Mouse (Mus musculus): ENCODE results near the gene Prmt3. TPM values are rescaled to one million over a fixed set of nuclear protein-coding genes. Genes with fewer than 3 reads are reported as not detected.

Gene Prmt3
- total RNA-seq, 2 experiments from 2014 or later, result 9.8 to 12.1 TPM

- intact Hi-C loops (cut with DNase I), result no loop called here
Observed at GRCm38 (mm10) chr7:49842366-49843282, 64.5 kb downstream of the Prmt3 start.

DNA sequence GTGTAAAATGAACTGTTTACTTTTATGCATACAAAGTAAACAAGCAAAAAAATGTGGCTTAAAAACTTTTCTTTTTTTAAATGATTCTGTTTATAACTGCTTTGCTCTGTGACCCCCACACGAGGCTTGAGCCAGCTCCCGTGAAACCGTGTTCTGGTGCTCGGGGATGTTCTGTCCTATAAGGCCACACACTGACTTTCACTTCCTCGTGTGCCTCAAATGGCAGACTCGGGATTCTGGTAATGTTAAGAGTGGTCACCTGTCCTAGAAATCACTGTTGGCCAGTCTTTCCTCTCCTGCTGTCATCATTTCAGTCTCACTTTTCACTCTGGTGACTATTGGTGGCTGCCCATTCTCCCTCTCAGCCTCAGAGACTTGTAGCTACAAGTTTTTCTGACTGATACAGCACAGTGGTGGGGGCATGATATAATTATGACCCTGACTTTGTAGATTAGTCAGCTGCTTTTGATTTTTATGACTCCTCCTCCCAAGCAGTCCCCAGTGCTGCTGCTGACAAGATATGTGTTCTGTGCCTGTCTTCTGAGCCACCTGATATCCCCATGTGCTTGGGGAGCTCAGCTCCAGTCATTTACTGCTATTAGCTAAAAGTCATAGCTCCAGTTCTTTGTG lies 65.3 kb downstream of the Prmt3 start:
- intact Hi-C loops (cut with DNase I), result no loop called here
- no peak for DNase-seq (ENCODE audit: low spot score)

More at GRCm38 (mm10) chr7:49842366-49843282, 64.5 kb downstream of the Prmt3 start:
- no peak for DNase-seq (ENCODE audit: low spot score)

DNA sequence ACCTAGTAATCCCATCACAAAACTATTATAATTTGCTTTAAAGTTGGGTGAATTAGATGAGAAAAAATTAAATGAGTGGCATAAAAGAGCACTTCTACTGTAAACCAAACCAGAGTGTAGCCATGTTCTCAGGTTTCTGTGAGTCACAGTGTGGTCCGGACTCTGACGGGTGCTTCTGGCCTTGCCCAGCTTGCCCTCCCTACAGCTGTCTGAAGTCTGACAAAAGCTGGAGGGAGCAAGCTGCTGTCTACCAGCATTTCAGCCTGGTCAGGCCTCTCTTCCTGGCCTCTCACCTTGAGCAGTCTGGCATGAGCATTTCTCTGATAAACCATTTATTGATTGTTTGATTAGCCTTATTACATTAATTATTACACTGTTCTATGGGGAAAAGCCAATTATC lies 69.8 kb downstream of the Prmt3 start:
- intact Hi-C loops (cut with DNase I), result no loop called here

DNA sequence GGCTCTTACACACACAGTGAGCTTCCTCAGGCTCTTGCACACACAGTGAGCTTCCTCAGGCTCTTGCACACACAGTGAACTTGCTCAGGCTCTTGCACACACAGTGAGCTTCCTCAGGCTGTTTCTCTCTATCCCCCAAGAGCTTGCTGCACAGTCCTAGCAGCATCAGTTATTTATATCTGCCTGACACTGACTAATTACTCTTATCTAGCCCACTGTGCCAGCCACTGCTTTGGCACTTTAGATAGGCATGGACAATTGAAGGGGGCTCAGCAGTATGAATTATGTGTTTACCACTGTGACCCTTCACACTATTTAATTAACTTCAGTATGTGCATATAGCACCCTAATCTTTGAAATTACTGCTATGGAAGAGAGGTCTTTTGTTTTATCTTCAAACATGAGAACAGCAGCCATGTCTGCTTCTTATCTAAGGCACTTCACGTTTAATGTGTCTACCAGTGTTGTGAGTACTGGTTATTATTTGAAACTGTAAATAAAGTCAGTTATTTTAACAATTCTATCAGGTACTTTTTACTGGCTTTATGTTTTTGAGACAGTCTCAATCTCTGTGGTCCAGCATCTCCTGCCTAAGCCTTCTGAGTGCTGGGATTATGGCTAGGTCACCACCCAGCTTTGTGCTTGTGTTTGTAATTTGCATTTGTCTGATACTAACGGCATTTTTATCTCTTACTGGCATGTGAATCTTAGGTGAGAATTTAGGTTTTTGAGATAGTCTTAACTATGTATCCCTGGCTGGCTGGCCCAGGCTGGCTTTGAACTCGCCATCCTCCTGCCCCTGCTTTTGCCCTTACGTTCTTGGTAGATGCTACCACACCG lies 75.4 kb downstream of the Prmt3 start:
- intact Hi-C loops (cut with DNase I), result no loop called here

More for the DNA sequence above, 69.8 kb downstream of the Prmt3 start:
- DNase-seq (ENCODE audit: low spot score), result no peak

GRCm38 (mm10) chr7:49857347-49857746 lies 79.2 kb downstream of the Prmt3 start:
- DNase-seq (ENCODE audit: low spot score), result no peak
- intact Hi-C loops (cut with DNase I), result no loop called here

More for the DNA sequence above, 75.4 kb downstream of the Prmt3 start:
- no peak for DNase-seq (ENCODE audit: low spot score)

GRCm38 (mm10) chr7:49858257-49858656 lies 80.1 kb downstream of the Prmt3 start:
- intact Hi-C loops (cut with DNase I), result no loop called here

GRCm38 (mm10) chr7:49859820-49860219 lies 81.7 kb downstream of the Prmt3 start:
- no peak for DNase-seq (ENCODE audit: low spot score)
- intact Hi-C loops (cut with DNase I), result no loop called here

More at GRCm38 (mm10) chr7:49858257-49858656, 80.1 kb downstream of the Prmt3 start:
- DNase-seq (ENCODE audit: low spot score), result no peak

DNA sequence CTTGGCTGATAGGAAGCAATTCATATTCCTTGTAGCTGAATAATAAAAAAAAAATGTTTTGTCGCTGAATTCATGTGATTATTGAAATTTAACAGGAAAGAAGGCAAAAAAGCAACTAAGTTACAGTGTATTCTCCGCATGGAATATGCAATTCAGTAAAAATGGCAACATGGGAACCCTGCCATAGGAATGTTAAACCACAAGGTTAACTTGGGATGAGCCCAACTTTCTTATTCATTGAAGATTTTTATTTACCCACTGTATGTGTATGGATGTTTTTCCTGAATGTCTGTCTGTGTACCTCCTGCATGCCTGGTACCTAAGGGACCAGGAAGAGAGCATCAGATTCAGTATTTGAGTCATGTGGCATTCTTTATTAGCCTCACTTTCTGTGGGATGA lies 83.0 kb downstream of the Prmt3 start:
- DNase-seq (ENCODE audit: low spot score), result no peak
- intact Hi-C loops (cut with DNase I), result no loop called here

DNA sequence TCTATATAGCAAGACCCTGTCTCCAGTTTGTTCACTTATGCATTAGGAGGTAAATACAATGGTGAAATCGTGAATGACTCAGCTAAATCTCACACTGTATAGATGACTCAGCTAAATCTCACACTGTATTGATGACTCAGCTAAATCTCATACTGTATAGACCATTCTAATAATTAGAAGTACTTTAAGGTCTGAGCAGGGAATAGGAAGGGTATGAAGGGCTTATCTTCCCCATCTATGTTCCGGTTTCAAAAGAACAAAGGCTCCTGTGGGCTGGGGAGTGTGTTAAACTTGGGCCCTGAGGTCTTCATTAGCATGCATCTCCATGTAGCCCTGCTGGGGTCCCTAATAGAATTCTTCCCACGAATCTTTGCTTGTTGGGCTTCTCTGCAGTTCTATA lies 85.6 kb downstream of the Prmt3 start:
- DNase-seq (ENCODE audit: low spot score), result no peak
- intact Hi-C loops (cut with DNase I), result no loop called here

DNA sequence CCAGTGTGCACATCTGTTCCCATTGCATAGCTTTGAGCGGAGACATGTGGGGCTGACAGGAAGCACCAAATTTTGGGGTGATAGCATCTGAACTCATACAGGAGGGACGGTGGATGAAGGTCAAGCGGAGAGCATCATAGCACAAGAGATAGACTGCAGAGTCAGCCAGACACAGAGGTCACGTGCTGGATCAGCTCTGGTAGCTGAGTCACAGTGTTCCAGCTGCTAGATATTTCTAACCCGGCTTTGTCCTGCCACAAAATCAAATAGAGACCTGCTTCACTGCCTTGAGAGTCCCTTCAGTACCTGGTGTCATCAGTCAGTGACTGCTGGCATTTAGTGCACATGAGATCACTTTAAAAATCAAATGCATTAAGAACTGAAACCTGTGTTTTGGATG lies 91.5 kb downstream of the Prmt3 start:
- intact Hi-C loops (cut with DNase I), result no loop called here
- DNase-seq (ENCODE audit: low spot score), result no peak

DNA sequence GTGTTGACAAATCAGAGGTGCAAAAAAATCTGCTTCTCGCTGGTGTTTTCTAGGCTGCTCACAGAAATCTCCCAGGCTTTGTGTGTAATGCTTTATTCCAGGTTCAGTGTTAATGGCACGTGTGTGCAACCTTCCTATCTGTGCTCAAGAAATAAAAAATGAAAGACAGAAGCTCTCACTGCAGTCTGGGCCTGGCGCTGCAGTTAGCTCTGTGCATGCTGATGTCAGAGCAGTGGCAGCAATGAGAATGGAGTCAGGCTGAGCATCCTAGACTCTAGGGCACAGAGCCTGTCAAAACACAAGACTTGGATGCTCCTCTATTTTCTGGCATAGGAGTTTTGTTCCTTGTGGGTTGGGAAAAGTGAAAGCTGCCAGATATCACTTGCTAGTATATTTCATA lies 92.1 kb downstream of the Prmt3 start:
- intact Hi-C loops (cut with DNase I), result no loop called here
- DNase-seq (ENCODE audit: low spot score), result no peak

DNA sequence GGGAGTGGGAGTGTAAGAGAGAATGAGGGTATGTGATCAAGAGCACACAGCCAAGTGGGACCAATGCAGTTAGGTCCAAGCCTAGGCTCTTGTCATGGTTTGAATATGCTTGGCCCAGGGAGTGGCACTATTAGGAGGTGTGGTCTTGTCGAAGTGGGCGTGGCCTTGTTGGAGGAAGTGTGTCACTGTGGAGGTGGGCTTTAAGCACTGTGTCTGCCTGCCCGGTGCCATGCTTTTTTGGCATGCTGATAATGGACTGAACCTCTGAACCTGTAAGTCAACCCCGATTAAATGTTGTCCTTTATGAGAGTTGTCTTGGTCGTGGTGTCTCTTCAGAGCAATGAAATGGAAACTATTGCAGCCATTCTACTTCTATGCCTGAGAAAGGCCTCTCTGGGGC lies 99.2 kb downstream of the Prmt3 start:
- no peak for DNase-seq (ENCODE audit: low spot score)
- intact Hi-C loops (cut with DNase I), result no loop called here

DNA sequence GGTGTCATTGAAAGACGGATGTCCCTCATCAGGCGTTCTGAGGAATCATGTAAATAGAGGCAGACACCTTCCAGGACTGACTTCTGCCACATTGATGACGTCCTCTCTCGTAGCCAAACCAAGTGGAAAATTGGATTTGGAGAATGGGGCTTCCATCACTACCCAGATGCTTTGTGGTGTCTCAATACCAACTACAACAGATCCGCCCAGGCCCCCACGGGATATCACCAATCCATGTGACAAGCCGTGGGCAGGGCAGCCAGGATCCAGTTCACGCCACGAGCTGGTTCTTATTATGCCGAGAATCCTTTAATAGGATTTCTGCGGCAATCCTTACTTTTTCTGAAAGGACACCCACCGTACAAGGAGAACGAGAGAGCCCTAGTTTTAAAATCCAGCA lies 100.9 kb downstream of the Prmt3 start:
- intact Hi-C loops (cut with DNase I), result no loop called here
- DNase-seq (ENCODE audit: low spot score), result no peak

- no peak for DNase-seq (ENCODE audit: low spot score)
- intact Hi-C loops (cut with DNase I), result no loop called here
Observed at GRCm38 (mm10) chr7:49879998-49880707, 102.0 kb downstream of the Prmt3 start.

- intact Hi-C loops (cut with DNase I), result no loop called here
- no peak for DNase-seq (ENCODE audit: low spot score)
Observed at GRCm38 (mm10) chr7:49882288-49882687, 104.1 kb downstream of the Prmt3 start.

- no peak for DNase-seq (ENCODE audit: low spot score)
- intact Hi-C loops (cut with DNase I), result no loop called here
Observed at GRCm38 (mm10) chr7:49882694-49883389, 104.7 kb downstream of the Prmt3 start.

DNA sequence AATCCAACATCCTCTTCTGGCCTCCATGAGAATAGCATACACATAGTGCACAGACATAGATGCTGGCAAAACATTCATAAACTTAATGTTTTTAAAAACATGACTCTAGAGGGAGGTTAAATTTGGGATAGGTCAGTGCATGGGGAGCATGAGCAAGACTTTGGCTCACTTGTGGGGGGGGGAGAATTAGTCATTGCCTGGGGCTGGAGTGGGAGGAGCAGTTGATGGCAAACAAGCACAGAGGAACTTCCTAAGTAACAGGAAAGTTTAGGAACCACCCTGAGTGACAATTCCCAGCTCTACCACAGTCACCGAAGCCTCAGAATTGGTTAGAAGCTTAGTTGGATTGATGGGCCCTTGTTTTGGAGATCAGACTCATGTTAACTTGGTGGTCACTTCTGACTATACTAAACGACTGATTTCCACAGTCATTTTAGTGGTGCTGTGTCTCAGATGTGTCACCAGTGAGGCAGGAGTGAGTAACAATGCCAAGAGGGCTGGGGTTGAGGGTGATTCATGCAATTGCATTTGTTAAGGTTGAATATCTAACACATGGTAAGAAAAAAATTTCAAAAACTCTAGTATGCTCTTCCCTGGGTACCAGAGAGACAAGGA lies 109.7 kb downstream of the Prmt3 start:
- DNase-seq (ENCODE audit: low spot score), result no peak
- intact Hi-C loops (cut with DNase I), result no loop called here

DNA sequence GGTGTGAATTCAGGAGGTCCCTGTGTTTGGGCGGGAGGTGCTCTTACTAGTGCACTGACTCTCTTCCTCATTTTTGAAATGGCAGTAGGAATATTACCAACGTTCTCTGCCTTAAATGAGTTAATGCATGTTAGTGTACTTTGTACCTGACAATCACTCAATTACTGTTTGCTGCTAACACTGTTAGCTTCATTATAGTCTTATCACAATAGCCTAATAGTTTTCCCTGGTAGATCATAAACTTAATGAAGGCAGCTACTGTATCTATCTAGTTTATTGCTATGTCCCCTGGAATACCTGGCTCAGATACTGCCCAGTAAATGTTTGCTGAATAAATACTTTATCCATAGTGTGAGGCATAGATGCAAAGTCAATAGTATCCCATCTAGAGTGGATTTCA lies 116.6 kb downstream of the Prmt3 start:
- no peak for DNase-seq (ENCODE audit: low spot score)

DNA sequence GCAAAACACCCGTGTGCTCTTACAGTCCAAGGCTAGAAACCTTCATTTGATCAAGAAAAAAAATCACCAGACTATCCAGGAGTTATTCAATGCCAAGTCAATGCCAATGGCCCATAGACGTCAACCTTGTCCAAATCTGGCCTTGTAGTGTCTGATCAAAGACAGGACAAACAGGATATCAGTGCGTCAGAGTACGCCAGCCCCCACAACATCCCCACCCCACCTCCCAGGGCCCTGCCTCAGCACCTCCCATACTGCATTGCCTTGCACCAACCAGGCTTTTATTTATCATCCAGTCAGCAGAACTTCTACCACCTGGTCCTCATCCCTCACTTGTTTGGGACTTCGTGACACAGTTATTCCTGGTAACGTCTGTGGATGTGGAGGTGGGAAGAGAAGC lies 117.2 kb downstream of the Prmt3 start:
- intact Hi-C loops (cut with DNase I), result no loop called here
- no peak for DNase-seq (ENCODE audit: low spot score)

More for the DNA sequence above, 116.6 kb downstream of the Prmt3 start:
- intact Hi-C loops (cut with DNase I), result no loop called here
